Mouse (Mus musculus): ENCODE measurements around the gene Fam19a3.
"Not testable (repeated sequence)": the region's sequence is repeated elsewhere in the genome, so short reads cannot be mapped to it uniquely, and the experiment has no call there.

The Fam19a3 gene

DNA sequence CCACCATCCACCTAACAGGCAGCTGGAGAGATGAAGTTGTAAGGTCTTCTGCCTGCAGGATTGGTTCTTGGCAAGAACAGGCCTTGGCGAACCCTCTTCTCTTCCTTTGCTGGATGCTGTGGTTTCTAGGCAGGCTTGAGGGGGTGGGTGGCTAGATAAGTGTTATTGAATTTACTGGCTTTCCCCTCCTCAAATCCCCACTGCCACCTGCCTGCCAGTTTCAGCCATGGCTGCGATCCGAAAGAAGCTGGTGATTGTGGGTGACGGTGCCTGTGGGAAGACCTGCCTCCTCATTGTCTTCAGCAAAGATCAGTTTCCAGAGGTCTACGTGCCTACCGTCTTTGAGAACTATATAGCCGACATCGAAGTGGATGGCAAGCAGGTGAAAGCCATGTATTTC lies 10.0 kb upstream of the Fam19a3 start:
- DNase-seq = no peak

GRCm38 (mm10) chr3:104791017-104791416 lies 9.4 kb upstream of the Fam19a3 start:
- DNase-seq = no peak

GRCm38 (mm10) chr3:104790401-104790937 lies 8.8 kb upstream of the Fam19a3 start:
- DNase-seq = no peak

DNA sequence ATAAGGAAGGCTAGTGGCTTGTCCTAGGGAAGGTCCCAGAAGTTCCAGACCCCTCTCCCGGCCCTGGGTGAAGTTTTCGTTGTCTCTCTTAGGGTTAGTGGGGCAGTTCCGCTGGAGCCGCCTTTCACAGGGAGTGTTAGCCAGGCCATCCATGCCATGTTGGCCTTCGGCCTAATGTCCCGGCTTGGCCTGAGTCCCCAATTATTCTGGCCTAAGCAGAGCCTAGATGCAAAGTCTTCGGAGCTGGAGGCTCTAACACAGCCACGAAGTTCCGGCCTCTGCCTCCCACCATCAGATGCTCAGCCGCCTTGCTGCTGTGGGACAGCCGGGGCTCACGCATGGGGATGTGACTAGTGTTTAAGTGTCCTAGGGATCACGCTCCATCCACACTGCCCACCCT lies 8.2 kb upstream of the Fam19a3 start:
- peak in 1 of 2 experiments; percentile 19 for DNase-seq

- DNase-seq = no peak
Measured at GRCm38 (mm10) chr3:104789312-104789605, 7.6 kb upstream of the Fam19a3 start.

DNA sequence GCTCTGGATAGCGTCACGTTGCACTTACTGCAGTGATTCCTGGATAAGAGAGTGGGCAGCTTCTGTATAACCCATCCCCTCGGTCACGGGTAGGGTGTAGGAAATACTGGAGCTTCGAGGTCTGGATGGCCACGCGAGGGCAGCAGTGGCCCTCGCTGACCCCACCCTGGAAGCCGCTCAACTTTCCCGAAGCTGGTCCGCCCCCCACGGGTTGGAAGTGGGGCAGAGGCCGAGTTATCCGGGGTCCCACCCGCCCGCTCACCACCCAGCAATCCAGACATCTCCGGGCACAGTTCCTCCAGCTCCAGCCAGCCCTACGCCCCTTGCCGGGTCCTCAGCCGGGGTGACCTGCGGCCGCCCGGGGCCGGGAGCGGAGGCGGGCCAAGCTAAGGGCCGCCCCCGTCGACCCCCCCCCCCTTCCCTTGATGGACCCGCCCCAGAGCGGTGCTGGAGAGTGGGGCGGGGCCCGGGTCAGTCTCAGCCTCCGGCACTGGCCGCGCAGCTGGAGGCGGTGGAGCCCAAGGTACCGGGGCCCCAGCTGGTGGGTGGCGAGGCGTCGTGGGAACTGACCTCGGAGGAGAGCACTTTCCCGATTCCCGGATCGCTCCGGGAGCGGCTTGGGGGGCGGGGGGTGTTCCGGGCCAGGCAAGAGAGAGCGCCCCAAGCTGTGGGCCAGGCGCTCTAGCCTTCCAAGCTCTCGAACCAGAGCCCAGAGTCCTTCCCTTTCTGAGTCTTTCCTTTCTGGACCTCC lies 7.1 kb upstream of the Fam19a3 start:
- DNase-seq = peak; percentile 51 to 54

DNA sequence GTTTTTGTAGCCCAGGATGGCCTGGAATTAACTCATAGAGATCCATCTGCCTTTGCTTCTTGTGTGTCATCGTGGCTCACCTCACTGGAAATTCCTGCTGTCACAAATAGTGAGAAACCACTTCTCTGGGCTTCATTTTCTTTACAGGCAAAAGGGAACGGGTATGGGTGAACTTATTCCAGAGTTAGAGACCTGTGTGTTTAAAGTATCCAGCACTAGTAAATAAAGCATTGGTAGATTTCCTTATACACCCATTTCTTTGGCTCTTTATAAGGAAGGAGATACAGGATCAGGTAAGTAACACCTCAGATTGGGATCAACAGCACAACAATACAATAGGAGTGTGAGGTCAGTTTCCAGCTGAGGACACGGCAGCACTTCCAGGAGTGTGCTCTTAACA lies 6.4 kb upstream of the Fam19a3 start, which contains the start of gene Rhoc:
Gene Rhoc (plus strand): TSS at position 301 of the 400 bp plus-strand sequence.
- no peak for DNase-seq

DNA sequence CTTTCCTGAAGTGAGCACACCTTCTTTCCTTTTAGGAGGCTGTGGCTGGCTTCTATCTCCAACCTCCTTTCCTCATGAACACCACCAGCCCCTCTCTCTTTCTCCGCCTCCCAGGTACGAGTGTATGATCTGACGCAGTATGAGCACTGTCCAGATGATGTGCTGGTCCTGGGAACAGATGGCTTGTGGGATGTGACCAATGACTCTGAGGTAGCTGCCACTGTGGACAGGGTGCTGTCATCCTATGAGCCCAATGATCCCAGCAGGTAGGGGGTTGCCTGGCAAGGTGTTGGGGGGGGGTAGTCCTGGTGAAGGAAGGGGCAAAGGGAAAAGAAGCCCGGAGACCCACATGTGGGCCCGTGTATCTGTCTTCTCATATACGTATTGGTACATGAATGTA lies 3.6 kb upstream of the Fam19a3 start:
- no peak for DNase-seq

DNA sequence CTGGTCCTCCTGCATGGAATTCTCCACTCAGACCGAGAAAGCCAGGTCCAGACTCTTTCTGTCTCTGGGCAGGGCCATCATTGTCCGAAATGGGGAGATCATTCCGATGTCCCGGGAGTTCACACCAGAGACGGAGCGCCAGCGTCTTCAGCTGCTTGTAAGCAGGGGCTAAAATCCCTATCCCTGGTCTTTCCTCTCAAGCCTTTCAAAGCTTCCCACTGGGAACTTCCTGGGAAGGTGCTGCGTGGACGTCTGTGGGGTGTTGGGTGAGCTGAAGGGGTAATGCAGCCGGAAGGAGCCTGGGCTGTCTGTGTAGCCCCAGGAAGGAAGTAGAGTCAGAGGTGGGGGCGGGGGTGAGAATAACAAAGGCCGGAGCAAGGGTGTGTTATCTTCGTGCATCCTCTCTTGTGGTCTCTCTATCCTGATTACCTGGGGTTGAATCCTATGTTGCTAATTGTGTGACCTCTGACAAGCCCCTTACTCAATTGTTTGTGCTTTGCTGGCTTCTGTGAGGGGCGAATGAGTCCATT lies 2.4 kb upstream of the Fam19a3 start:
- no peak for DNase-seq

GRCm38 (mm10) chr3:104782061-104782681 lies 531 bp upstream of the Fam19a3 start:
- no peak for DNase-seq

- peak; percentile 17 to 23 for DNase-seq
Measured at GRCm38 (mm10) chr3:104780561-104781420, 849 bp downstream of the Fam19a3 start, which contains the start of gene Ppm1j. Ppm1j (plus strand) TSS chr3:104781056.

- DNase-seq = peak; percentile 40 to 55
Measured at GRCm38 (mm10) chr3:104779949-104780348, 1.7 kb downstream of the Fam19a3 start.

GRCm38 (mm10) chr3:104777342-104777741 lies 4.3 kb downstream of the Fam19a3 start:
- no peak for DNase-seq

- DNase-seq = no peak
Measured at GRCm38 (mm10) chr3:104773301-104773700, 8.3 kb downstream of the Fam19a3 start.

GRCm38 (mm10) chr3:104771460-104771859 lies 10.2 kb downstream of the Fam19a3 start:
- DNase-seq = no peak

- no peak for DNase-seq
Measured at GRCm38 (mm10) chr3:104770918-104771317, 10.7 kb downstream of the Fam19a3 start.

- no peak for DNase-seq
Measured at GRCm38 (mm10) chr3:104770035-104770434, 11.6 kb downstream of the Fam19a3 start.

- DNase-seq = no peak
Measured at GRCm38 (mm10) chr3:104769135-104769534, 12.5 kb downstream of the Fam19a3 start.

DNA sequence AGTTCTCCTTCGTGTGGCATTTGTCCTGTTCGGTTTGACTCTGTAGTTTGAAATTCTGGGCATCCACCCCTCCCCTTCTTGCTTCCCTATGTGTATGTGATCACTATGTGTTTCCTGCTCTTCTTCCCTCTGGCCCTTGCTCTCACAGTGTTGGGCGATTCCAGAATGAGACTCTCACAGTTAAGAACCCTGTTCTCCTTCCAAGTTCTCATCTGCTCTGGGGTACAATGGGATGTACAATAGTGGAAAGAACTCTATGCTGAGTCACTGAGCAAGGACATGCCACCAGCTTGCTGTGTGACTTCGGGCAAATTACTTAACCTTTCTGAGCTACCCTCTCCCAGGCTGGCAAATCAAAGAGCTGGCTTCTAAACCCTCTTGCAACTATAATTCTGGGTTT lies 13.9 kb downstream of the Fam19a3 start:
- no peak for DNase-seq

GRCm38 (mm10) chr3:104767141-104767540 lies 14.5 kb downstream of the Fam19a3 start:
- no peak for DNase-seq

- DNase-seq = no peak
Measured at GRCm38 (mm10) chr3:104765021-104765420, 16.6 kb downstream of the Fam19a3 start.

DNA sequence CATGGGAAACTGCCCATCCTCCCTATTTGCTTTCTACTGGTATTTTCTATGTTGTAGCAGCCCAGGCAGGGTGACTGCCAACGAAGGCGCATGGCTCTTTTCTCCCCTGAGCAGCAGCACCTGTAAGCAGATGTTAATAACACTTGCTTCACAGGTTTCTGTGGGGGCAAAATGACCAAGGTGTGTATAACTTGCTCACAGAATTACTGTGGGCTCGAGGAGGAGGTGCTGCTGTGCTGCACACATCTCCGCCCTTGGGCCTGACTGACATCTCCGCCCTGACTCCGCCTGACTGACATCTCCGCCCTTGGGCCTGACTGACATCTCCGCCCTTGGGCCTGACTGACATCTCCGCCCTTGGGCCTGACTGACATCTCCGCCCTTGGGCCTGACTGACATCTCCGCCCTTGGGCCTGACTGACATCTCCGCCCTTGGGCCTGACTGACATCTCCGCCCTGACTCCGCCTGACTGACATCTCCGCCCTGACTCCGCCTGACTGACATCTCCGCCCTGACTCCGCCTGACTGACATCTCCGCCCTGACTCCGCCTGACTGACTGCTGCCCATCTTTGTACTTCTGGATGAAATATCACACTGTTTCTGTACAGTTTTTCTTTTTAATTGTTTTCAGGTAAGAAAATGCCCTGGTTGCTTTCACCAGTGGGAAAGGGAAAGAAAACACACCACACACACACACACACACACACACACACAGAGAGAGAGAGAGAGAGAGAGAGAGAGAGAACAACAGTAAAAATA lies 19.4 kb downstream of the Fam19a3 start:
- DNase-seq = not testable (repeated sequence)

Measured in cerebellum, postnatal 36 days (tissue).